ENCODE assay signal across 28 mouse cellular contexts in genomic region chr6:29200496-29200895, GRCm38 (mm10). TPM values are rescaled to one million over a fixed set of nuclear protein-coding genes. Genes with fewer than 3 reads are reported as not detected.
DNase-seq lines count a peak whose midpoint lies in the region; ATAC-seq lines count a peak whose summit lies in the region.
"Had no signal": no experiment of that assay in that cellular context is flagged by ENCODE, and none has a peak within 500 bp of the region (broad histone marks: within the 10 kb centered on the region; RNA-seq: fewer than 3 reads in every experiment).

No protein-coding gene starts in this region.

- H3K9me3 ChIP-seq in limb, embryonic 10.5 days (replicated peaks), result no peaks in the 10 kb centered on the region
- H3K9me3 ChIP-seq: embryonic facial prominence, embryonic 12.5 days; heart, embryonic 13.5 days; hindbrain, embryonic 12.5 days; limb, embryonic 12.5 days; liver, embryonic 15.5 days; midbrain, embryonic 15.5 days; neural tube, embryonic 12.5 days had no signal

- peaks cover 17% of the 10 kb centered on the region for H3K4me1 ChIP-seq in limb, embryonic 10.5 days

- H3K27me3 ChIP-seq in limb, embryonic 10.5 days (ENCODE audit: low read depth, poor library complexity, severe bottlenecking), result peaks cover 27% of the 10 kb centered on the region; the same call in 1 of the 2 replicates
- H3K27me3 ChIP-seq: embryonic facial prominence, embryonic 12.5 days had no signal

- H3K4me3 ChIP-seq in limb, embryonic 10.5 days, result no peak overlapping the region
- H3K4me3 ChIP-seq: embryonic facial prominence, embryonic 12.5 days; heart, adult 2 months; heart, embryonic 13.5 days; hindbrain, embryonic 12.5 days; limb, embryonic 12.5 days; liver, embryonic 15.5 days; midbrain, embryonic 15.5 days; neural tube, embryonic 12.5 days had no signal

- no peak overlapping the region for H3K27ac ChIP-seq in limb, embryonic 10.5 days
- H3K27ac ChIP-seq: embryonic facial prominence, embryonic 12.5 days; heart, adult 2 months; heart, embryonic 13.5 days; hindbrain, embryonic 12.5 days; hindbrain, postnatal 0 days; limb, embryonic 12.5 days; liver, embryonic 15.5 days; midbrain, embryonic 15.5 days; neural tube, embryonic 12.5 days had no signal

- H3K36me3 ChIP-seq in limb, embryonic 10.5 days, result peaks cover 48% of the 10 kb centered on the region
- H3K36me3 ChIP-seq: liver, embryonic 15.5 days had no signal

- 0 out of 2 replicates have a peak, but pooled peaks have one; percentile 21 for ATAC-seq in granulocyte monocyte progenitor cell, adult 5-6 weeks (replicated peaks; ENCODE audit: poor library complexity, severe bottlenecking)
- ATAC-seq: activated CD4-positive, CD25-positive, alpha-beta regulatory T cell, adult 4 months; hindbrain, postnatal 0 days; intestine, embryonic 16.5 days; midbrain, embryonic 15.5 days had no signal

- intact Hi-C loops in heart, postnatal 36 days (cut with DNase I), result no loop called here

- WGBS in limb, embryonic 10.5 days, result 72% methylated on average over 3 of the region's 3 CpGs

- DNase-seq in heart, adult 11 months, result peak; percentile 86
- no peak for DNase-seq in heart, postnatal 36 days
- peak; percentile 47 to 53 for DNase-seq in right cerebral cortex, postnatal 10 days (ENCODE audit: low spot score in 2 of 2)
- no peak for DNase-seq in right cerebral cortex, postnatal 36 days (ENCODE audit: low spot score in 2 of 2)
- DNase-seq in limb, embryonic 10.5 days (ENCODE audit: low spot score), result peak; percentile 29
- DNase-seq: adrenal gland, adult 2 months; B cell, adult 2 months; cerebellum, adult 9-10 months; embryo, embryonic 11 days; gastrocnemius, postnatal 25 days; kidney, postnatal 25 days; lung, embryonic 14.5 days; lung, postnatal 14 days; thymus, adult 2 months; thymus, postnatal 36 days had no signal

RNA-seq across cellular contexts. Expression of gene Impdh1, which starts 15.7 kb away (rescaled TPM):
- 10 to 100 TPM; 21.5 to 26.3 TPM for total RNA-seq in heart, postnatal 36 days (2021)
- 109 and 124 TPM in 2 replicates for total RNA-seq in granulocyte monocyte progenitor cell, adult 5-6 weeks (2014; fragmentation: Nextera tagmentation)
- total RNA-seq in granulocyte monocyte progenitor cell, adult 5-6 weeks (2017), result 110 and 120 TPM in 2 replicates
- 56.7 and 66.9 TPM in 2 replicates for polyA plus RNA-seq in limb, embryonic 10.5 days (2016; fragmentation: Nextera tagmentation; extraction: Ambion mirVana)

RNA-seq across cellular contexts. Expression of gene Prrt4, which starts 21.1 kb away (rescaled TPM):
- 1 to 10 TPM; 3.6 to 4.0 TPM for total RNA-seq in heart, postnatal 36 days (2021)
- not detected in 2 replicates for total RNA-seq in granulocyte monocyte progenitor cell, adult 5-6 weeks (2014; fragmentation: Nextera tagmentation)
- not detected in 2 replicates for total RNA-seq in granulocyte monocyte progenitor cell, adult 5-6 weeks (2017)
- 2.0 and 3.7 TPM in 2 replicates for polyA plus RNA-seq in limb, embryonic 10.5 days (2016; fragmentation: Nextera tagmentation; extraction: Ambion mirVana)
- total RNA-seq: liver, adult 2 months had no signal
- polyA plus RNA-seq: activated CD4-positive, CD25-positive, alpha-beta regulatory T cell, adult 4 months had no signal

RNA-seq across cellular contexts. Expression of gene Rbm28, which starts 35.7 kb away (rescaled TPM):
- total RNA-seq in heart, postnatal 36 days (2021), result 10 to 100 TPM; 19.9 to 20.1 TPM
- 47.7 and 84.2 TPM in 2 replicates for total RNA-seq in granulocyte monocyte progenitor cell, adult 5-6 weeks (2014; fragmentation: Nextera tagmentation)
- total RNA-seq in granulocyte monocyte progenitor cell, adult 5-6 weeks (2017), result 58.5 and 59.9 TPM in 2 replicates
- 51.1 and 52.9 TPM in 2 replicates for polyA plus RNA-seq in limb, embryonic 10.5 days (2016; fragmentation: Nextera tagmentation; extraction: Ambion mirVana)

Comparison
In these comparisons a context has a peak if more than half of its experiments do, and no peak if none do; other contexts are left out.
1. DNase-seq: peak in heart, adult 11 months (single experiment), right cerebral cortex, postnatal 10 days (2 of 2) and limb, embryonic 10.5 days (single experiment); none in heart, postnatal 36 days (0 of 2) and right cerebral cortex, postnatal 36 days (0 of 2).
2. RNA of gene Impdh1, which starts 15.7 kb away (total RNA-seq): 109 to 124 TPM in granulocyte monocyte progenitor cell, adult 5-6 weeks; 21.5 to 26.3 TPM in heart, postnatal 36 days; every median in the first group is over 4 times any median in the second.
3. RNA of gene Prrt4, which starts 21.1 kb away (total RNA-seq): 3.6 to 4.0 TPM in heart, postnatal 36 days; not detected in granulocyte monocyte progenitor cell, adult 5-6 weeks; every median in the first group is over 4 times any median in the second.